1 mouse cellular context compared by ENCODE assay signal in the genomic region with DNA sequence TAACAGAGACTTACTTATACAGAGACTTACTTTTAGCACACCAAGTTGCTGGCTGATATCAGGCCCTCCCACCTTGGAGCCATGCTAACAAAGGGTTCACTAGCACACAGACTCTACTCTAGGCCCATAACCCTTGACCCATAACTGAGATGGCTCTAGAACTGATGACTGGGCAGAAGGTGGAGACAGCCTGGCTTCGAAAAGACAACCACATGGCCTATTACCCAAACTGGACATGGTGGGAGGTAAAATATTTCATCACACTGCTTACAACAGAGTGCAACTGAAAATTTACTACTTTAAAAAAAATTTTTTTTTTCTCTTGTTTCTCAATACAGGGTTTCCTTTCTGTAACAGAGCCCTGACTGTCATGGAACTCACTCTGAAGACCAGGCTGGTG.
TF ChIP-seq lines count a peak whose summit lies in the region.

No protein-coding gene starts in this region.

TF ChIP-seq in CH12.LX, 34 proteins besides CTCF, POLR2A, EP300 and RAD21:
- TF ChIP-seq JUND (conservative IDR thresholded peaks at IDR 0.05; ENCODE audit: low read depth, low read length) (no peak), MAZ (IDR thresholded peaks at IDR 0.05; ENCODE audit: low read depth, low read length) (no peak), KAT2A (IDR thresholded peaks at IDR 0.05; ENCODE audit: insufficient replicate concordance, low read length) (no peak), ETS1 (conservative IDR thresholded peaks at IDR 0.05; ENCODE audit: low read depth, low read length) (no peak), PAX5 (IDR thresholded peaks at IDR 0.05; ENCODE audit: low read length) (no peak), MYC (IDR thresholded peaks at IDR 0.05; ENCODE audit: low read depth, low read length) (no peak), TBP (conservative IDR thresholded peaks at IDR 0.05; ENCODE audit: low read depth, low read length) (no peak), JUN (IDR thresholded peaks at IDR 0.05; ENCODE audit: insufficient read depth, low read depth, low read length) (no peak), SMC3 (IDR thresholded peaks at IDR 0.05; ENCODE audit: low read depth, low read length) (no peak), ZNF384 (IDR thresholded peaks at IDR 0.05; ENCODE audit: low read depth, low read length) (no peak), MXI1 (IDR thresholded peaks at IDR 0.05; ENCODE audit: low read depth, low read length) (no peak), USF1 (IDR thresholded peaks at IDR 0.05; ENCODE audit: low read depth, low read length) (no peak), IRF4 (IDR thresholded peaks at IDR 0.05; ENCODE audit: low read depth, low read length) (no peak), HCFC1 (IDR thresholded peaks at IDR 0.05; ENCODE audit: low read depth, low read length) (no peak), ZC3H11A (IDR thresholded peaks at IDR 0.05; ENCODE audit: low read depth, low read length) (no peak)
